Mouse (Mus musculus) layer of hippocampus, adult 8-10 months (tissue): ENCODE results near the gene Sult6b1. TPM values are rescaled to one million over a fixed set of nuclear protein-coding genes. Genes with fewer than 3 reads are reported as not detected.

ENCODE experiments used
- DNase-seq, 2 experiments: peaks; one replicate each; pipeline ENCODE4 v3.0.0; 2022; ENCODE audit warnings: low spot score in 2 of 2
- total RNA-seq, 4 experiments: library from RNA; stranded (reverse); gene quantifications; 2 replicates each; pipeline ENCODE4 v1.2.4; 2022

Gene Sult6b1
- total RNA-seq, 4 experiments from 2014 or later, result 0.49 TPM; not detected in 3

GRCm38 (mm10) chr17:78885286-78886065 lies 21.3 kb downstream of the Sult6b1 start:
- DNase-seq, result no peak

GRCm38 (mm10) chr17:78883291-78883690 lies 23.5 kb downstream of the Sult6b1 start:
- DNase-seq, result no peak

GRCm38 (mm10) chr17:78882401-78883112 lies 24.2 kb downstream of the Sult6b1 start, which contains the start of gene Eif2ak2:
Gene Eif2ak2, minus strand, starts transcription at chr17:78882573.
- DNase-seq, result peak; percentile 15 to 25

- DNase-seq, result no peak
These were observed 24.9 kb downstream of the Sult6b1 start for GRCm38 (mm10) chr17:78881878-78882304.

- DNase-seq, result no peak
These were observed 32.9 kb downstream of the Sult6b1 start for GRCm38 (mm10) chr17:78873886-78874285.

GRCm38 (mm10) chr17:78856243-78856642 lies 50.5 kb downstream of the Sult6b1 start:
- DNase-seq, result no peak

GRCm38 (mm10) chr17:78842271-78842928 lies 64.4 kb downstream of the Sult6b1 start:
- no peak for DNase-seq

- DNase-seq, result no peak
These were observed 70.7 kb downstream of the Sult6b1 start for GRCm38 (mm10) chr17:78836056-78836455.

GRCm38 (mm10) chr17:78834856-78835835 lies 71.6 kb downstream of the Sult6b1 start, which contains the start of the genes Heatr5b and Gpatch11:
Gene Heatr5b, minus strand, starts transcription at chr17:78835364.
Gene Gpatch11, plus strand, starts transcription at chr17:78835567.
- DNase-seq, result peak; percentile 95 to 97

Other genes with a start within 250 kb of the Sult6b1 start
- gene Strn, start 169.8 kb downstream of the Sult6b1 start, total RNA-seq, result 10 to 100 TPM; 50.2 to 59.6 (median 54.6) TPM
- 10 to 100 TPM; 48.9 to 53.8 (median 51.5) TPM for gene Heatr5b, start 71.6 kb downstream of the Sult6b1 start, total RNA-seq
- 10 to 100 TPM; 33.1 to 47.9 (median 38.7) TPM for gene Gpatch11, start 71.4 kb downstream of the Sult6b1 start, total RNA-seq
- 10 to 100 TPM in 1 of 4 experiments, 1 to 10 TPM in 3; 4.2 to 10.4 (median 6.5) TPM for gene Eif2ak2, start 24.4 kb downstream of the Sult6b1 start, total RNA-seq
- gene Cebpzos, start 9.5 kb upstream of the Sult6b1 start, total RNA-seq, result 10 to 100 TPM; 25.3 to 28.4 (median 26.6) TPM
- gene Cebpz, start 30.1 kb upstream of the Sult6b1 start, total RNA-seq, result 10 to 100 TPM; 30.9 to 40.3 (median 34.4) TPM
- 10 to 100 TPM; 52.0 to 63.0 (median 56.5) TPM for gene Ndufaf7, start 30.1 kb upstream of the Sult6b1 start, total RNA-seq
- gene Prkd3, start 113.8 kb upstream of the Sult6b1 start, total RNA-seq, result 10 to 100 TPM; 13.5 to 16.7 (median 15.2) TPM
- gene Qpct, start 144.9 kb upstream of the Sult6b1 start, total RNA-seq, result 10 to 100 TPM; 11.6 to 17.3 (median 13.2) TPM